Mouse (Mus musculus) R1 (cell line): ENCODE data around the gene Wsb2.

Experiments used
- DNase-seq: peaks from one replicate; pipeline ENCODE4 v3.0.0-alpha.2; 2018; ENCODE audit warnings: low read depth, low spot score

Gene Wsb2

GRCm38 (mm10) chr5:117383198-117383597 lies 26.1 kb downstream of the Wsb2 start:
- no peak for DNase-seq

- peak; percentile 89 for DNase-seq
Measured at GRCm38 (mm10) chr5:117388296-117388751, 31.2 kb downstream of the Wsb2 start.

GRCm38 (mm10) chr5:117388877-117389276 lies 31.8 kb downstream of the Wsb2 start, which contains the start of gene Rfc5:
TSS of gene Rfc5 (minus strand) at chr5:117389047.
- peak; percentile 98 for DNase-seq

DNA sequence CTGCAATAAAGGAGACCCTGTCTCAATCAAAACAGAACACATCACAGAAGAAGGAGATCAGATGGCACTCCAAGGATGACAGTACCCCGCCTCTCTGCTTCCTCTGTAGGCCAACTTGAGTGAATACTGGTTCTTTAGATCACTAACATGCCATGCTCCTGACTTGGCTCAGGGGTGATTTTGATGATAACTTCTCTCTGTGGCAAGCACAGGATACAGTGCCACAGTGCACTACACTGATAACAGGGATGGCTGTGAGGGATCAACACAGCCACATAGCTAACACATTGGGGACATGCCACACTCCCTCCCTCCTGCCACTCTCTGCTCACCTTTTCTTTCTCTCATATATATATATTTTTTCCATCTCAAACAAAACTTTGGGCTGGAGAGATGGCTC lies 33.8 kb downstream of the Wsb2 start:
- DNase-seq = no peak

- no peak for DNase-seq
Measured at GRCm38 (mm10) chr5:117395834-117396233, 38.7 kb downstream of the Wsb2 start.

- DNase-seq = peak; percentile 100
Measured at GRCm38 (mm10) chr5:117396596-117397014, 39.5 kb downstream of the Wsb2 start.

DNA sequence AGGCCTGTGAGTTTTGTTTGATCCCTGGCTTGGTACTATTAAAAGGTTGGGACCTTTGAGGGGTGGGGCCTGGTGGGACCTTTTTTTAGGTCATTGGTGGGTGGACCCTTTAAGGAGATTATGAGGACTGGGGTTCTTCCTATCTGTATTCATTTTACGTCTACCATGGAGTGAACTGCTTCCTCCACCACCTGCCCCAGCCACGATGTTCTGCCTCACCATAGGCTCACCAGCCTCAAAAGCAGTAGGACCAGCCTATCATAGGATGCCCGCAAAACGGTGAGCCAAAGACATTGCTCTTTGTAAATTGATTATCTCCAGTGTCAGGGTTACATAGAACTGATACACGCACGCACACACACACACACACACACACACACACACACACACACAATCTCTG lies 40.3 kb downstream of the Wsb2 start:
- DNase-seq = peak; percentile 61

GRCm38 (mm10) chr5:117398007-117398550 lies 41.0 kb downstream of the Wsb2 start:
- peak; percentile 74 for DNase-seq

- peak; percentile 85 for DNase-seq
Measured at GRCm38 (mm10) chr5:117399281-117399680, 42.2 kb downstream of the Wsb2 start.

GRCm38 (mm10) chr5:117403609-117404008 lies 46.5 kb downstream of the Wsb2 start:
- peak; percentile 96 for DNase-seq

- DNase-seq = peak; percentile 71
Measured at GRCm38 (mm10) chr5:117404671-117405070, 47.6 kb downstream of the Wsb2 start.

DNA sequence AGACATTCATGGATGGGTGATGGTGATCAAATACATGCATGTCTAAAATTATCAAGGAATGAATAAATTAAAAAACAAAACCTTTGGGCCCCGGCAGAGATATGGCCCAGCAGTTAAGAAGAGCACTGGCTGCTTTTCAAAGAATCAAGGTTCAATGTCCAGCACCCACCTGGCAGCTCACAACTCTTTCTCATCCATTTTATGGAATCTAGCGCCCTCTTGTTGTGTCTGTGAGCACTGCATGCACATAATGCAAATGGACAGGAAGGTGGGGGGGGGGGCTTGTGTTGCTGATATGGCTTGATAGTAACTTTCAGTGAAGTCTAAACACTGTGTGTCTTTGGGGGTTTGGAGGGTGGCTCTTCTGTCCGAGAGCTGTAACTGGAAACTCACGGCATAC lies 51.1 kb downstream of the Wsb2 start:
- peak; percentile 84 for DNase-seq

- DNase-seq = no peak
Measured at GRCm38 (mm10) chr5:117409369-117409768, 52.3 kb downstream of the Wsb2 start.

DNA sequence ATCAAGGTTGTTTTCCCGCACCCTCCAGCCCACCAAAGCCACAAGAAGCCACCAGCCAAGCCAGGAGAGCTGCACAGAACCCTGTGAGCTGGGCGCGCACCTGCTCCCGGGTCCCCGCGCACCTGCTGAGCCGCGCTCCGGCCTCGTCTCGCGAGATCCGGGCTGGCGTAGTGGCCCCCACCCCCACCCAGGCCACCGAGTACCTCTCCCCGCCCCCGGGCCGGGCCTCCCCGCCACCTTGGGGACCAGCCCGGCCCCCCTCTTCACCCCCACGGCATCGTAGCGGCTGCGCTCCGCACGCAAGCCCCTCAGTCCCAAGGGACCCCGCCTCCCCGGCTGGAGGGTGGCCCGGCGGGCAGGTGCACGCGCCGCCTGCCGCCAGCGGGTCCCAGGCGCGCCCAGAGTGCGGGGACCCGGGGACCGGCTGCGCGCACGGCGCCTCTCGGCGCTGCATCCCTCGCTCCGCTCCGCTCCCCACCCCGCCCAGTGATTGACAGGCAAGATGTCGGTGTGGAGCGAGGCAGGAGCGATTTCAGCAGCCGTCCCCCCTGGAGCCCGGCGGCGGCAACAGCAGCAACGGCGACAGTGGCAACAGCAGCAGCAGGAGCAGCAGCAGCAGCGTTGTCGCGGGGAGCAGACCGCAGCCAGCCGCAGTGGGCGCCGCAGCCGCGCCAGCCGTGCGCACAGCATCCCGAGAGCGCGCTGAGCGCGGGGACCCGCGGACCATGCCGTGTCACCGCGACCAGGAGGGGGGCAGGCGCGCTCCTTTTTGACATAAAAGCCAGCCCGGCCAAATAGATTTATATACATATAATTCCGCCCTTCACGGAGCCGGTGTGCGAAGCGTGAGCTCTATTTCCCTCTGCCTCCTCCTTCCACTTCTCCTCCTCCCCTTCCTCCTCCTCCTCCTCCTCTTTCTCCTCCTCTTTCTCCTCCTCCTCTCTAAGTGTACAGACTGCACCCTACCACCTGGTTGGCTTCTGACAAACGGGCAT lies 56.7 kb downstream of the Wsb2 start, which contains the start of gene Ksr2:
Ksr2 (plus strand) TSS at position 494 of the 995 bp plus-strand sequence.
- DNase-seq = peak; percentile 88

DNA sequence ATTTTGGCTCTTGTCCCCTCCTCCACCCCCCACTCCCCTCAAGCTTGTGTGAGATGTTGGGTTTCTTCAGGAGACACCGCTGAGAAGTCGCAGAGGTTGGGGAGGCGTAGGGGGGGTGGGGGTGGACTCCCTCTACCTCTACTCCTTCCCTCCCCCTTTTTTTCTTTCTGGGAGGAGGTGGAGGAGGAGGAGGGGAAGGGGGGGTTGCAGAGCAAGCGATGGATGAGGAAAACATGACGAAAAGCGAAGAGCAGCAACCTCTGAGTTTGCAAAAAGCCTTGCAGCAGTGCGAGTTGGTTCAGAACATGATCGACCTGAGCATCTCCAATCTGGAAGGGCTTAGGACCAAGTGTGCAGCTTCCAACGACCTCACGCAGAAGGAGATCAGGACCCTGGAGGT lies 57.5 kb downstream of the Wsb2 start:
- DNase-seq = peak; percentile 27

- no peak for DNase-seq
Measured at GRCm38 (mm10) chr5:117415011-117415912, 58.2 kb downstream of the Wsb2 start.

DNA sequence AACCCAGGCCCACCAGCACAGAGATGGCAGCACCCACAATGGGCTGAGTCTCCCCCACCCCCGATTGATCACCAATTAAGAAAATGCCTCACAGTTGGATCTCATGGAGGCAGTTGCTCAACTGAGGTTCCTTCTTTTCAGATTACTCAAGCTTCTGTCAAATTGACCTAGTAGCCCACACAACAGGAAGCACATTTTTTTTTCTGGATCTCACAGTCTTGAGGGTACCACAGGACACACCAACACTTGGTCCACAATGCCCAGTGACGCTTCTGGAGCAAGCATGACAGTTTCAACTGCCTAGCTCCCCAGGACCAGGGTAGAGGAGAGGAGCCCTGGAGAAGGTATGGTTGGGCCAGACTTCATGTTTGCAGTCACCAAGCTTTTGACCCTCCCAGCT lies 60.3 kb downstream of the Wsb2 start:
- DNase-seq = no peak
